Mouse (Mus musculus) layer of hippocampus, postnatal 25 days (tissue): ENCODE data around the gene Gm43517. TPM values are rescaled to one million over a fixed set of nuclear protein-coding genes. Genes with fewer than 3 reads are reported as not detected.

Experiments used
- DNase-seq, 2 experiments: peaks; one replicate each; pipeline ENCODE4 v3.0.0; 2022; ENCODE audit warnings: mixed read lengths in 2 of 2, low spot score in 1 of 2; ENCODE audit errors: extremely low spot score in 1 of 2
- total RNA-seq, 2 experiments: library from RNA; stranded (reverse); gene quantifications; 2 replicates each; pipeline ENCODE4 v1.2.3; 2021

Gene Gm43517
- total RNA-seq, 2 experiments from 2014 or later = 7.1 to 13.1 TPM

- DNase-seq = no peak
Observed at GRCm38 (mm10) chr12:49400853-49401118, 15.8 kb downstream of the Gm43517 start.

DNA sequence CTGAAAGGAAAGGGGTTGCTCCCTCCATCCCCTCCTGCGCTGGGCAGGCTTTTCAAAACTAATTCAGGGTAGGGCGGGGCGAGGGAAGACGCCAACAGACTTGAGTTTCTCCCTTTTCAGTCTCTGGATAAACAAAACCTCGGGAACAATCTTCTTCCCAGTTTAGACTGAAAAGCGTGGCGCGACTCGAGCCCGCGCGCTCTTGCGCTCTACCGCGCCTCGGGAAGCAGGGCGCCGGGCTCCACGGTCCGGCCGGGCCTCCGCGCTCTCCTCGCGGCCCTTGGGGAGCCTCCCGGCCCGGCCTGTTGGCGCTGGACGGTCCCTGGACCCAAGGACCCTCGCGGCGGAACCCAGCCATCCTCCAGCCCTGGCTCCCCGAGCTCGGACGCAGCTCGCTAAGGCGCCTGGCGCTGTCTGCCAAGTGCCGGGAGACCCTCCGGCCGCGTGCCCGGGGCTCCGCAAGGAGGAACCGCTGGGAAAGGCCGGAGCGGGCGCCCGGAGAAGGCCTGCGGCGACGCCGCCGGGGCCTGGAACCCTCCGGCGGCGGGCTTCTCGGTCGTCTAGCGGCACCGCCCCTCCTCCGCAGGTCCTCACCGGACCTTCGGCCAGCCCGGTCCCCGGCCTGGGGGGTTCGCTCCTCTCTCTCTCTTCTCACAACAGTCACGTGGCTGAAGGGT lies 16.3 kb downstream of the Gm43517 start:
- DNase-seq = peak; percentile 41 to 55

DNA sequence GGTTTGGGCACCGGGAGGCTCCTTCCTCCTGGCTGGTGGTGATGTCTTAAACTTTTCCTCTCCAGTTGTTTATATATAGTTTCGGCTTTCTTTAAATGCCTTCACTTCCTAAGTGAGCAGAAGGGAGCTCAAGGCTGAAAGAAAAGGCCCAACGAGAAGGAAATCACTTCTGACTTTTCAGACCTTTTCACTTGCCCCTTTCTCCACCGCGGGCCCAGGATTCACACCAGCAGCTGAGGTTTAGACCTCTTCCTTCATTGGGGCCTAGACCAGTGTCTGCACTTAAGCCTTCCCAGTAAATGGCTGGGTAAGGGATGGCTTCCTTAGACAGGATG lies 16.8 kb downstream of the Gm43517 start:
- DNase-seq = no peak

GRCm38 (mm10) chr12:49409833-49410232 lies 24.9 kb downstream of the Gm43517 start:
- no peak for DNase-seq

- DNase-seq = no peak
Observed at GRCm38 (mm10) chr12:49417963-49418362, 33.0 kb downstream of the Gm43517 start.

Other genes with a start within 250 kb of the Gm43517 start
- gene Foxg1, start 2.5 kb upstream of the Gm43517 start, total RNA-seq = 100 to 1,000 TPM; 148 to 181 TPM